Mouse (Mus musculus) liver, embryonic 14.5 days (tissue): Measurements from ENCODE around the gene Habp4. TPM values are rescaled to one million over a fixed set of nuclear protein-coding genes. Genes with fewer than 3 reads are reported as not detected.
A peak's percentile ranks its signal among the peaks of the same experiment; 100 is the strongest.

Experiments
- ATAC-seq: fragments of 200-750 bp; cut with Nextera tagmentation; 2 replicates; pipeline ENCODE4 v1.8.0; 2017; ENCODE audit warnings: moderate number of reproducible peaks, mild to moderate bottlenecking, moderate library complexity; ENCODE audit not compliant: insufficient read depth
- DNase-seq, 3 experiments: peaks; one replicate each; pipeline ENCODE4 v3.0.0-alpha.2; 2012 to 2013; ENCODE audit warnings: low read depth in 3 of 3, low spot score in 3 of 3
- H3K27ac ChIP-seq: fragments of 300-500 bp; sonication (generic); 2 replicates; pipeline ENCODE4 v1.5.1; 2014; ENCODE audit warnings: moderate library complexity, mild to moderate bottlenecking, control low read depth, inconsistent platforms
- H3K27me3 ChIP-seq: fragments of 300-500 bp; sonication (generic); 2 replicates; pipeline ENCODE4 v1.6.1; 2014; ENCODE audit warnings: mild to moderate bottlenecking, low read length, moderate library complexity; ENCODE audit not compliant: control insufficient read depth, insufficient read depth
- H3K36me3 ChIP-seq: fragments of 300-500 bp; sonication (generic); replicated peaks from 2 replicates; pipeline ENCODE4 v1.6.1; 2014; ENCODE audit warnings: low read depth; ENCODE audit not compliant: control insufficient read depth, insufficient read depth
- H3K4me1 ChIP-seq, 2 experiments: fragments of 200-500 bp in 1 of 2; fragments of 300-500 bp in 1 of 2; sonication (generic) in 1 of 2; replicated peaks; 2 replicates each; pipeline ENCODE4 v1.6.1; 2012 to 2014; ENCODE audit warnings: antibody characterized with exemption in 1 of 2, inconsistent platforms in 1 of 2, low read length in 1 of 2; ENCODE audit not compliant: control insufficient read depth in 2 of 2, insufficient read depth in 2 of 2
- H3K4me2 ChIP-seq: fragments of 300-500 bp; sonication (generic); 2 replicates; pipeline ENCODE4 v1.6.1; 2014; ENCODE audit warnings: low read depth, mild to moderate bottlenecking, control low read depth, moderate library complexity
- H3K4me3 ChIP-seq, 2 experiments: fragments of 200-500 bp in 1 of 2; fragments of 300-500 bp in 1 of 2; sonication (generic) in 1 of 2; 2 replicates each; pipeline ENCODE4 v1.5.1; 2012 to 2014; ENCODE audit warnings: low read depth in 2 of 2, low read length in 2 of 2, mild to moderate bottlenecking in 2 of 2, control low read depth in 1 of 2, inconsistent platforms in 1 of 2, moderate library complexity in 1 of 2; ENCODE audit not compliant: insufficient read depth in 1 of 2
- H3K9ac ChIP-seq: fragments of 300-500 bp; sonication (generic); replicated peaks from 2 replicates; pipeline ENCODE4 v1.6.1; 2014; ENCODE audit warnings: mild to moderate bottlenecking, control low read depth, moderate library complexity
- H3K9me3 ChIP-seq: fragments of 300-500 bp; sonication (generic); 2 replicates; pipeline ENCODE4 v1.6.1; 2016; ENCODE audit warnings: low read length, mixed read lengths; ENCODE audit not compliant: control insufficient read depth
- CTCF ChIP-seq: IDR thresholded peaks from 2 replicates; pipeline ENCODE4 v1.5.1; 2016; ENCODE audit warnings: antibody characterized with exemption, low read depth, control low read depth
- EP300 ChIP-seq: IDR thresholded peaks from 2 replicates; pipeline ENCODE4 v1.6.1; 2016; ENCODE audit warnings: antibody characterized with exemption, low read depth
- WGBS: fragments of 180-500 bp; shearing (Covaris S2); extraction: QIAGEN DNeasy Blood & Tissue Kit; methylation state at CpG from one replicate; pipeline ENCODE4 v1.1.7; 2014; ENCODE audit not compliant: insufficient replicate concordance; 5-methylcytosine and 5-hydroxymethylcytosine counted together
- polyA plus RNA-seq, 2 experiments: library from polyadenylated mRNA; depleted of rRNA in 1 of 2; stranded (reverse) in 1 of 2; unstranded in 1 of 2; fragments of >200 nt; fragmentation: Nextera tagmentation in 1 of 2; extraction: Ambion mirVana in 1 of 2; gene quantifications; 2 replicates each; pipeline versions ENCODE4 v1.2.1 to v1.2.3; 2012 to 2014

Gene Habp4
- polyA plus RNA-seq, 2 experiments: 7.7 to 10.3 TPM

DNA sequence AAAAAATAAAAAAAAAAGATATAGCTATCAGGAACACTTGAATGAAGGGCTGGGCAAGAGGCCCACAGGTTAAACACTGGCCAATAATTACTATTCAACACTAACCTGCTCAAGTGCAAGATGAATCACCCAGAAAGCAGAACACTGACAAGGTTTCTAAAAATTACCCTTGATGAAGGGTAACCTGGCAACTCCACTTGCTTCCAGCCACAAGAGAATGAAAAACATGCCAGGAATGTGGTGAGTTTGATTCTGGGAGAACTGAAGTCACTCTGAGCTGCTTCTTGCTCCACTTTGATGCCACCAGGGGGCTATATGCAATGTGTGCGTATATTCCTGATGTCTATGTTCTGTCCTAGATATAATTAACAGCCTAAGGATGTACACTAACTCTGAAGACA, 6.5 kb upstream of the Habp4 start:
- Histone ChIP-seq H3K27ac (no peak overlapping the region), H3K9ac (no peak overlapping the region), H3K36me3 (peaks cover 2% of the 10 kb centered on the region), H3K4me3 (no peak overlapping the region), H3K4me1 (peaks cover 7 to 9% of the 10 kb centered on the region in 2 experiments), H3K4me2 (no peak overlapping the region), H3K9me3 (no peaks in the 10 kb centered on the region), H3K27me3 (peaks cover 6% of the 10 kb centered on the region)
- ATAC-seq (no peak), DNase-seq (no peak)
- TF ChIP-seq EP300 (no peak), CTCF (peak; percentile 39)
- WGBS: 44% methylated on average over 1 of the region's 1 CpGs

DNA sequence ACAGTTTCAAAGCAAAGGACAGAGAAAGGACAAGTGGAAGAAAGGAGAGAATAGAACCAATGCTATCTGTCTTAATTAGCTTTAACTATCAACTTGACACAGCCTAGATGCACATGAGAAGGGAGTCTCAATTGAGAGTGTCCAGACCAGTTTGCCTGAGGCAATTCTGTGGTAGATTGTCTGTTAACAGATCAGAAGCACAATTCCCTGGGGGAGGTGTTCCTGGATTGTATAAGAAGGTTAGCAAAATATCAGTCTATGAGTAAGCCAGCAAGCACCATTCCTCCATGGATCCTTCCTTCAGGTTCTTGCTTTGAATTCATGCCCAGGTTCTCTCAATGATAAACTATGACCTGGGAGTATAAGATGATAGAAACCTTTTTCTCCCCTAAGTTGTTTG, 4.7 kb upstream of the Habp4 start:
- H3K9me3 ChIP-seq: no peaks in the 10 kb centered on the region
- no peak for TF ChIP-seq CTCF

DNA sequence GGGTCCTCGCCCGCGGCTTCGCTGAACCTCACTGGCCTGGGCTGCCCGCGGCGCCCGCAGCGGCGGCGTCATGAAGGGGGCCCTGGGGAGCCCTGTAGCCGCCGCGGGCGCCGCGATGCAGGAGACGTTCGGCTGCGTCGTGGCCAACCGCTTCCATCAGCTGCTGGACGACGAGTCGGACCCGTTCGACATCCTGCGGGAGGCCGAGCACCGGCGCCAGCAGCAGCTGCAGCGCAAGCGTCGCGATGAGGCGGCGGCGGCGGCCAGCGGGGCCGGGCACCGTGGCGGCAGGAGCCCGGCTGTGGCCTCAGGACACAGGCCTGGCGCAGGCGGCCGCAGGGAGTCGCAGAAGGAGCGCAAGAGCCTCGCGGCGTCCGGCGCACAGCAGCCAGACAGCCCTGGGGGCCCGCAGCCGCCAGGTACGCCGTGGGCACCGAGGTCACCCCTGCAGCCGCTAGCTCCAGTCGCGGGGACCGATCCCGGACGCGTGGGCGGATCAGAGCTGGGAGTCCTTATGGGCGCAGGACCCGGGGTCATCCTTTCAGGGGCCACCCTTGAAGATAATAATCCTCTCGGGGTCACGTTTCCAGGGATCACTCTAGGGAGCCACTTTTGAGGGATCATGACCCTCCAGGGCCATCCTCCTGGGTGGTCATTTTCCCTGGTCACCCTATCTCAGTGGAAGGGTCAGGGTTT, 440 bp downstream of the Habp4 start:
- H3K27ac ChIP-seq: no peak overlapping the region
- DNase-seq: no peak
- WGBS: under 1% methylated on average over 70 of the region's 71 CpGs
- TF ChIP-seq CTCF: no peak
- no peak for TF ChIP-seq EP300
- peak; percentile 66 for ATAC-seq
- peak overlapping the region; percentile 58 to 67 for H3K4me3 ChIP-seq
- H3K4me2 ChIP-seq: peak overlapping the region; percentile 98
- H3K9me3 ChIP-seq: no peaks in the 10 kb centered on the region
- H3K9ac ChIP-seq: peak overlapping the region; percentile 58
- H3K4me1 ChIP-seq: peaks cover 5 to 13% of the 10 kb centered on the region in 2 experiments; a peak in 3 of 4 replicates
- H3K27me3 ChIP-seq: peaks cover 15% of the 10 kb centered on the region
- no peaks in the 10 kb centered on the region for H3K36me3 ChIP-seq

More for the DNA sequence above, 4.7 kb upstream of the Habp4 start:
- H3K4me3 ChIP-seq: no peak overlapping the region
- H3K27me3 ChIP-seq: peaks cover 6% of the 10 kb centered on the region
- no peak overlapping the region for H3K4me2 ChIP-seq
- DNase-seq (no peak), ATAC-seq (no peak)
- no peak overlapping the region for H3K9ac ChIP-seq
- peaks cover 8 to 9% of the 10 kb centered on the region in 2 experiments; a peak in 3 of 4 replicates for H3K4me1 ChIP-seq
- no peaks in the 10 kb centered on the region for H3K36me3 ChIP-seq
- H3K27ac ChIP-seq: no peak overlapping the region

DNA sequence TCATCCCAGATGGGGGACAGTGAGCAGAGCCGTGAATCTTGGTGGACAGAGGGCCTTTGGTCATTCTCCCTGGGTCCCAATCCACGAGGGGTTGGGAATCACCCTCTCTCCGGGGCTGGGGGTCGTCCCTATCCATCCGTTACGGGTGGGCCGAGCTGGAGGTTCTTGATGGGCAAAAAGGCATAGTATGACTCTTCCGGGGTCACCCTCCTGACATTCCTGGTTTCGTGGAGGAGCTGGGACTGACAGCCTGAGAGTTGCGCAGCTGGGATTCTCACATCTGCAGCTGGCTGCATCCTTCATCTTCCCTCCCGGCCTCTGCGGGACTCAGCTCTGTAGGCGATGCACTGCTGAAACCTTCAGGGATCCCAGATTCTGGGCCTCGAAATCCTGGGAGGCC, 1.0 kb downstream of the Habp4 start:
- Histone ChIP-seq H3K9me3 (no peaks in the 10 kb centered on the region), H3K27ac (no peak overlapping the region), H3K4me1 (peaks cover 5 to 13% of the 10 kb centered on the region in 2 experiments; a peak in 3 of 4 replicates), H3K4me2 (peak overlapping the region; percentile 98), H3K9ac (peak overlapping the region; percentile 58), H3K27me3 (peaks cover 14% of the 10 kb centered on the region), H3K36me3 (no peaks in the 10 kb centered on the region), H3K4me3 (peak overlapping the region; percentile 58 to 67)
- TF ChIP-seq CTCF: no peak
- ATAC-seq (no peak), DNase-seq (no peak)
- 13% methylated on average over 14 of the region's 14 CpGs for WGBS

DNA sequence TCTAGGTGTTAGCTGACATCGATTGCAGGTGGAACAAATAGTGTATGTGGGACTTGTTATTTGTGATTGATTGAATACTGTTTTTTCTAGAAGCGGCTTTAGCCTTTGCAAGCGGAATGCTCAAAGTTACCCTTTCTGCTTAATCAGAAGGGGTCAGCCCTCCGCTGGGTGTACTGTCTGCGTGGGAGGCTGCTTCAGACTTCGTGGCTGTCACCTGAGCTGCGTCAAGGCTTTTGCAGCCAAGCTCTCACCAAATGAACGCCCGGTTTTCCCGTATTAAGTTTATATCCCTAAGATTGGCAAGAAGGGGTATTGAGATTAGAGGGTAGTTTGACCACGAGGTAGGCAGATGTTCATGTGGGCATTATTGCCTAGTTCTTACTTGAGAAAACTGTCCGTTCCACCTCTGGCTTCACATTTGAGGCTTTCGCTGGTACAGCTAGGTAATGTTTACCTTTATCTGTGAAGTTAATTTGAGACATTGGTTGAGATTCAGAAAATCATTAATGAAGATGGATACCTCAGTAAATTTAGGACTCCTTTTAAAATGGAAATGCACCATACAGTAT, 1.6 kb downstream of the Habp4 start:
- Histone ChIP-seq H3K4me2 (peak overlapping the region; percentile 98), H3K9ac (no peak overlapping the region), H3K9me3 (no peaks in the 10 kb centered on the region), H3K27ac (no peak overlapping the region), H3K4me3 (peak overlapping the region; percentile 58 to 67; a peak in 3 of 4 replicates), H3K27me3 (peaks cover 9% of the 10 kb centered on the region), H3K36me3 (no peaks in the 10 kb centered on the region), H3K4me1 (peaks cover 5 to 13% of the 10 kb centered on the region in 2 experiments; a peak in 3 of 4 replicates)
- TF ChIP-seq CTCF: no peak
- TF ChIP-seq EP300: no peak
- DNase-seq (no peak), ATAC-seq (no peak)
- 55% methylated on average over 13 of the region's 13 CpGs for WGBS
